Mouse (Mus musculus) kidney, embryonic 15.5 days (tissue): Measurements from ENCODE around the gene Rpia. TPM values are rescaled to one million over a fixed set of nuclear protein-coding genes. Genes with fewer than 3 reads are reported as not detected.

ENCODE experiments used
- ATAC-seq: fragments of 200-750 bp; cut with Nextera tagmentation; replicated peaks from 2 replicates; pipeline ENCODE4 v1.8.0; 2017; ENCODE audit warnings: moderate TSS enrichment; ENCODE audit not compliant: low FRiP score
- H3K27ac ChIP-seq: fragments of 300-500 bp; sonication (generic); 2 replicates; pipeline ENCODE4 v1.5.1; 2015; ENCODE audit warnings: mild to moderate bottlenecking, inconsistent platforms
- H3K27me3 ChIP-seq: fragments of 300-500 bp; sonication (generic); 2 replicates; pipeline ENCODE4 v1.6.1; 2015; ENCODE audit warnings: inconsistent platforms
- H3K36me3 ChIP-seq: fragments of 300-500 bp; sonication (generic); 2 replicates; pipeline ENCODE4 v1.6.1; 2015; ENCODE audit warnings: inconsistent platforms
- H3K4me1 ChIP-seq: fragments of 300-500 bp; sonication (generic); 2 replicates; pipeline ENCODE4 v1.6.1; 2015; ENCODE audit warnings: inconsistent platforms
- H3K4me2 ChIP-seq: fragments of 300-500 bp; sonication (generic); 2 replicates; pipeline ENCODE4 v1.6.1; 2015; ENCODE audit warnings: moderate library complexity, mild to moderate bottlenecking, inconsistent platforms
- H3K4me3 ChIP-seq: fragments of 300-500 bp; sonication (generic); replicated peaks from 2 replicates; pipeline ENCODE4 v1.5.1; 2015; ENCODE audit warnings: mild to moderate bottlenecking, inconsistent platforms
- H3K9ac ChIP-seq: fragments of 300-500 bp; sonication (generic); 2 replicates; pipeline ENCODE4 v1.6.1; 2015; ENCODE audit warnings: mild to moderate bottlenecking, inconsistent platforms
- H3K9me3 ChIP-seq: fragments of 300-500 bp; sonication (generic); replicated peaks from 2 replicates; pipeline ENCODE4 v1.6.1; 2016; ENCODE audit warnings: inconsistent platforms
- WGBS: fragments of 180-500 bp; shearing (Covaris S2); methylation state at CpG from one replicate; pipeline ENCODE4 v1.1.7; 2015; ENCODE audit warnings: mixed read lengths; 5-methylcytosine and 5-hydroxymethylcytosine counted together
- polyA plus RNA-seq: library from polyadenylated mRNA; unstranded; fragments of >200 nt; fragmentation: Nextera tagmentation; extraction: Ambion mirVana; gene quantifications from 2 replicates; pipeline ENCODE4 v1.2.1, GENCODE M21; 2015

The Rpia gene
- polyA plus RNA-seq, 1 experiment from 2014 or later, result 3.1 TPM

- Histone ChIP-seq H3K4me3 (no peak overlapping the region), H3K9me3 (no peaks in the 10 kb centered on the region), H3K36me3 (no peaks in the 10 kb centered on the region), H3K4me1 (no peaks in the 10 kb centered on the region), H3K9ac (no peak overlapping the region), H3K4me2 (no peak overlapping the region), H3K27me3 (no peaks in the 10 kb centered on the region), H3K27ac (no peak overlapping the region)
- WGBS, result 74% methylated on average over 12 of the region's 12 CpGs
- ATAC-seq, result 0 out of 2 replicates have a peak, but pooled peaks have one; percentile 22
Measured at GRCm38 (mm10) chr6:70716701-70717393, 75.2 kb downstream of the Rpia start.

Other genes with a start within 250 kb of the Rpia start
- gene Eif2ak3, start 52.3 kb upstream of the Rpia start, polyA plus RNA-seq, result 11.2 and 12.5 TPM in 2 replicates
- not detected in 2 replicates for gene Tex37, start 126.7 kb upstream of the Rpia start, polyA plus RNA-seq
- gene Foxi3, start 164.3 kb upstream of the Rpia start, polyA plus RNA-seq, result not detected in 2 replicates